Mouse (Mus musculus) kidney, embryonic 16.5 days (tissue): ENCODE data around the gene Sfrp5. TPM values are rescaled to one million over a fixed set of nuclear protein-coding genes. Genes with fewer than 3 reads are reported as not detected.

Experiments
- ATAC-seq: fragments of 200-750 bp; cut with Nextera tagmentation; 2 replicates; pipeline ENCODE4 v1.8.0; 2017; ENCODE audit warnings: moderate TSS enrichment; ENCODE audit not compliant: low FRiP score, low TSS enrichment
- H3K27ac ChIP-seq: fragments of 300-500 bp; sonication (generic); 2 replicates; pipeline ENCODE4 v1.5.1; 2014; ENCODE audit warnings: low read length
- H3K27me3 ChIP-seq: fragments of 300-500 bp; sonication (generic); 2 replicates; pipeline ENCODE4 v1.6.1; 2014; ENCODE audit warnings: low read length, control low read depth, mixed read lengths; ENCODE audit not compliant: insufficient read depth
- H3K36me3 ChIP-seq: fragments of 300-500 bp; sonication (generic); 2 replicates; pipeline ENCODE4 v1.6.1; 2014; ENCODE audit warnings: low read length, control low read depth, mixed read lengths; ENCODE audit not compliant: insufficient read depth
- H3K4me1 ChIP-seq: fragments of 300-500 bp; sonication (generic); 2 replicates; pipeline ENCODE4 v1.6.1; 2014; ENCODE audit warnings: low read length, control low read depth, mixed read lengths; ENCODE audit not compliant: insufficient read depth
- H3K4me2 ChIP-seq: fragments of 300-500 bp; sonication (generic); replicated peaks from 2 replicates; pipeline ENCODE4 v1.6.1; 2014; ENCODE audit warnings: low read depth, low read length
- H3K4me3 ChIP-seq: fragments of 300-500 bp; sonication (generic); 2 replicates; pipeline ENCODE4 v1.5.1; 2014; ENCODE audit warnings: mild to moderate bottlenecking, low read length
- H3K9ac ChIP-seq: fragments of 300-500 bp; sonication (generic); replicated peaks from 2 replicates; pipeline ENCODE4 v1.6.1; 2014; ENCODE audit warnings: low read length
- H3K9me3 ChIP-seq: fragments of 300-500 bp; sonication (generic); 2 replicates; pipeline ENCODE4 v1.6.1; 2016; ENCODE audit warnings: low read length, control low read depth
- WGBS: fragments of 180-500 bp; shearing (Covaris S2); extraction: QIAGEN DNeasy Blood & Tissue Kit; methylation state at CpG from one replicate; pipeline ENCODE4 v1.1.7; 2014; 5-methylcytosine and 5-hydroxymethylcytosine counted together
- polyA plus RNA-seq: library from polyadenylated mRNA; unstranded; fragments of >200 nt; fragmentation: Nextera tagmentation; extraction: Ambion mirVana; gene quantifications from 2 replicates; pipeline ENCODE4 v1.2.1, GENCODE M21; 2015

The Sfrp5 gene
- polyA plus RNA-seq, 1 experiment from 2014 or later, result 0.92 TPM

DNA sequence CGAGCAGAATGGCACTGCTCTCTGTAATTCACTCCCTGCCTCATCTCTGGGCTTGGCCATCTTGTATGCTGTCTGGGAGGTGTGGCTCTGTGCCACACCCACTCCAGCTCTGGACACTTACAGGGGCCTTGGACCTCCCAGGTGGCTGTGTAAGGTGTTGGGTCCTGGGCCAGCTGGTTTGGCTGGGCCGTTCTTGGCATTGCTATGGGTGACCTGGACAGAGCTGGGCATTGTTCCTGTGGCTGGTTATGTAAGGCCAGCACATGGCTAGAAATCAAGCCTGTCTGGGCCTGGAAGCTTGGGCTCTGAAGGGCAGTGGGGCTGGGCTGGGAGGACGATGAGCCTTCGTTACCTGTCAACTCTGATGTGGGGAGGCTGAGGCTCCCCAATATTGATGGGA, 2.3 kb upstream of the Sfrp5 start:
- no peaks in the 10 kb centered on the region for H3K36me3 ChIP-seq
- WGBS, result 73% methylated on average over 4 of the region's 4 CpGs
- no peak overlapping the region for H3K4me2 ChIP-seq
- ATAC-seq, result no peak
- no peak overlapping the region for H3K4me3 ChIP-seq
- peaks cover 51% of the 10 kb centered on the region for H3K27me3 ChIP-seq
- H3K27ac ChIP-seq, result no peak overlapping the region
- no peak overlapping the region for H3K9ac ChIP-seq
- H3K4me1 ChIP-seq, result peaks cover 11% of the 10 kb centered on the region
- H3K9me3 ChIP-seq, result no peaks in the 10 kb centered on the region

DNA sequence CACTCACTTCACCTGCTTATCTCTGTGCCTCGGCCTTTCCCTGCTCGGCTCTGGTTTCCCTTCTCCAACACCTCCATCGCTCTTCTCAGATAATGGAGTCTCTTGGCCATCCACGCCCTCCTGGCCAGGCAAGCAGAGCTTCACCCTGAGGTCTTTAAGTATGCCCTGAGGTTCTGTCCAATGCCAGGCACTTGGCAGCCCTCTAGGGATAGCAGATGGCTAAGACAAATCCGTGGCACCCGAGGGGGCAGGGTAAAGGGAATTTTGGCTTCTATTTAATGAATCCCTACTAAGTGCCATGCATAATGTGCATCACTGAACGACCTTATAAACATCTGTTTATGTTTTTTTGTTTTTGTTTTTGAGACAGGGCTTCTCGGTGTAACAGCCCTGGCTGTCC, 415 bp upstream of the Sfrp5 start:
- WGBS, result 43% methylated on average over 8 of the region's 8 CpGs
- Histone ChIP-seq H3K27ac (no peak overlapping the region), H3K4me3 (peak overlapping the region; percentile 33; the same call in 1 of the 2 replicates), H3K9me3 (no peaks in the 10 kb centered on the region), H3K27me3 (peaks cover 59% of the 10 kb centered on the region), H3K4me2 (peak overlapping the region; percentile 48; the same call in 1 of the 2 replicates), H3K36me3 (no peaks in the 10 kb centered on the region), H3K4me1 (peaks cover 11% of the 10 kb centered on the region), H3K9ac (no peak overlapping the region)
- no peak for ATAC-seq

DNA sequence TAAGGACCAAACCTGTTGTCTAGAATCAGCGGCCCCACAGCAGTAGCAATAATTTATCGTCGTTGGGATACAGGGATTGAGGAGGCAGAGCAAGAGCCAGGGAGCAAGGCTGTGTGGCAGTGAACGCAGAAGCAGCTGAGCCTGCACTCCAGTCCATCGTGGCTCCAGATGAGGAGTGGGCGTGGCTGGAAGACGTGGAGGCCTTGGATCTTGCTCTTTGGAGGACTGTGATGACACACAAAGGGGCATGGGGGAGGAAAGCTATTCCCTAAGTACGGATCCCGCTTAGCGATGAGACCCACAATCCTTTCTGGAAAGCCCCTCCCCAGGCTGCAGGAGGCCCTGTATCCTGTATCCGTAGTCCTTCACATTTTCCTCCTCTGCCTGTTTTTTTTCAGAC, 4.0 kb downstream of the Sfrp5 start:
- Histone ChIP-seq H3K4me3 (no peak overlapping the region), H3K4me2 (no peak overlapping the region), H3K27me3 (peaks cover 45% of the 10 kb centered on the region), H3K27ac (no peak overlapping the region), H3K4me1 (peaks cover 20% of the 10 kb centered on the region), H3K9me3 (no peaks in the 10 kb centered on the region), H3K36me3 (no peaks in the 10 kb centered on the region), H3K9ac (no peak overlapping the region)
- WGBS, result 37% methylated on average over 11 of the region's 11 CpGs
- no peak for ATAC-seq

DNA sequence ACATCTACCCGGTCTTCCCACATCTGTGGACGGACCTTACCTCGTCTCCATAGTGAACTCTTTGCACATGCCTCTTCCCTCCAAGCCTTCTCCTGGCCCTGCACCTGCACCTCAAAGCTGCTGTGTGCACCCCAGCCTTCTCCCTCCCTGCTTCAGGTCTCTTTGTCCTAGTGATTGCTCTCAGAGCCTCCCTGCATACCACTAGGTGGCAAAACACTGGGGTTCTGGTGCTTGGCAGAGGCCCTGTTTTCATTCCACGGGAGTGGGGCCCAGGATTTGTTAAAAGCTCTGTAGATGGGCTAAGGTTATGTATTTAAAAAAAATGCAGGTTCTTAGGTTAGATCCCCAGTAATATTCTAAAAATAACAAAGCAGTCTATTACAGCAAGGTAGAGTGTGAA, 5.0 kb downstream of the Sfrp5 start:
- Histone ChIP-seq H3K27me3 (peaks cover 36% of the 10 kb centered on the region), H3K27ac (no peak overlapping the region), H3K9ac (no peak overlapping the region), H3K9me3 (no peaks in the 10 kb centered on the region), H3K36me3 (0 out of 2 replicates have a peak, but pooled peaks cover 5% of the 10 kb centered on the region), H3K4me2 (no peak overlapping the region), H3K4me1 (peaks cover 17% of the 10 kb centered on the region), H3K4me3 (no peak overlapping the region)
- 73% methylated on average over 4 of the region's 4 CpGs for WGBS
- no peak for ATAC-seq

DNA sequence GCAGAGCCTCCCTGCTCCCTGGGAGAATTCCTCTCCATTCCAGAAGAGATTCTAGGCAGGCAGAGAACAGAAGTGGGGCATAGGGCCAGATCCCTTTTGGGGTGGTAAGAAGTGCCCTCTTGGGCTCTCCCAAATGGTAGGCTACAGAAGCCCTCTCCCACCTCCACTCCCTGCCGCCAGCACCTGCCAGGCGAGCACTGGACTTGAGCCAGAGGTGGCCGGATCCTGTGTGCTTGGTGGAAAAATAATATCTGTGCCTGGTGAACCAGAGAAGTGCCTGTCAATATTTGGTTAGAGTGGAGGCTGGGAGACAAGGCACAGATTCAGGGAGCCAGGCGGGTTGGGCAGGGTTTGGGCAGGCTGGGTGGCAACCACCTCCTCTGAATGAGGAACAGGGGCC, 5.7 kb downstream of the Sfrp5 start:
- 0 out of 2 replicates have a peak, but pooled peaks cover 6% of the 10 kb centered on the region for H3K36me3 ChIP-seq
- WGBS, result 52% methylated on average over 4 of the region's 4 CpGs
- no peak overlapping the region for H3K9ac ChIP-seq
- H3K4me1 ChIP-seq, result peaks cover 11% of the 10 kb centered on the region
- H3K9me3 ChIP-seq, result no peaks in the 10 kb centered on the region
- H3K4me3 ChIP-seq, result no peak overlapping the region
- H3K27me3 ChIP-seq, result peaks cover 29% of the 10 kb centered on the region
- no peak overlapping the region for H3K4me2 ChIP-seq
- peak overlapping the region; percentile 33; the same call in 1 of the 2 replicates for H3K27ac ChIP-seq
- no peak for ATAC-seq

DNA sequence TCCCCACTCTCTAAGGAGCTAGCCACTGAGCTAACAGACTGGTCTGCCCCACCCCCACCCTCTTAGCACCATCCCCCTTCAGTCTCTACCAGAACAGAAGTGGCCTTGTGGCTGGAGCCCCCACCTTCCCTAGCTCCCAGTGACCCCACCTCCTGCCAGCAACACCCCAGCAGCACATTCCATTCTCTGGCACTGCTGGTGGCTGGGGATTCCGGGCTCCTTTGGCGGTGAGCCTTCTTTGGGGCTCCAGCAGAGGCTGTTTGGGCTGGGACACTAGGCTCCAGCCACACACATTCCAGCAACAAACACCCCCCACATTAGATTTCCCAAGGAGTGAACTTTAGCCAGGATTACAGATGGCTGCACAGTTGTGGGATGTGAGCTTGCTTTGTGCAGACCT, 8.7 kb downstream of the Sfrp5 start:
- 0 out of 2 replicates have a peak, but pooled peaks cover 2% of the 10 kb centered on the region for H3K27me3 ChIP-seq
- WGBS, result 70% methylated on average over 2 of the region's 2 CpGs
- ATAC-seq, result no peak
- no peaks in the 10 kb centered on the region for H3K9me3 ChIP-seq
- no peak overlapping the region for H3K4me2 ChIP-seq
- H3K36me3 ChIP-seq, result peaks cover 19% of the 10 kb centered on the region
- peaks cover 9% of the 10 kb centered on the region; the same call in 1 of the 2 replicates for H3K4me1 ChIP-seq
- H3K27ac ChIP-seq, result no peak overlapping the region
- H3K9ac ChIP-seq, result no peak overlapping the region
- no peak overlapping the region for H3K4me3 ChIP-seq

DNA sequence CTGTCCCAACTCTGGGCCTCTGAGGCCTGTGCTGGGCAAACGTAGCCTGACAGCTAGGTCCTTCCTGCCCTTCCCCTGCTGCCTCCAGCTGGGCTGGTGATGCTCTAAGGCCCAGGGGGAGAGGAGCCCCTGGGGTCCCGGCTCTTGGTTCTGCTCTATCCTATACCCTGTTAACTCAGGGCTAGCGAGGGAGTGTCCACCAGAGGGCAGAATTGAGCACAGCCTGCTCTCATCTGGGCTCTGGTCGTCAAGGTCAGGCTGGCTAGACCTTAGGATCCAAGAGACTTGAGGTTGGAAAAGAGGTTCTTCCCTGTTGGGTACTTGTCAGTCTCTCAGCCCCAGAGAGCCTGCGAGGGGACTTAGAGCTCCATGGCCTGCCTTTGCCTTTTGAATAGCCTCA, 11.6 kb downstream of the Sfrp5 start:
- ATAC-seq, result 0 out of 2 replicates have a peak, but pooled peaks have one; percentile 69
- Histone ChIP-seq H3K4me1 (no peaks in the 10 kb centered on the region), H3K36me3 (peaks cover 23% of the 10 kb centered on the region), H3K9me3 (no peaks in the 10 kb centered on the region), H3K4me3 (no peak overlapping the region), H3K9ac (no peak overlapping the region), H3K27ac (no peak overlapping the region), H3K4me2 (no peak overlapping the region), H3K27me3 (no peaks in the 10 kb centered on the region)
- 18% methylated on average over 5 of the region's 5 CpGs for WGBS

DNA sequence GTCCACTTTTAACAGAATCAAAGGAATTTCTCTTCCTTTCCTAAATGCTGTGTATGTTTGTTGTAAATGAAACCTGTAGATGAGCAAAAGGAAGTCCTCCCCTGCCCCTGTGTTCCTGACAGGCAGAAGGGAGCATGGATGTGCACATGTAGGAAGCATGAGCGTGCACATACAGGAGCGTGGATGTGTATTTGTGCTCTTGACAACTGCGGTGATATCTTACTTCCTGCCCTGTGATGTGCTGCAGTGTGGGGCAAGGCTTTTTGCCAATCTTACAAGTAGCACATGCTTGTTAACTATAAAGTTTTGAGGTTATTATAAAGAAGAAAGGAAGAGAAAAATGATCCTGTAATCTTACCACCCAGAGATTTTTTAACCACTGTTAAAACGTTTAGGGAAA, 12.3 kb downstream of the Sfrp5 start:
- ATAC-seq, result no peak
- H3K4me3 ChIP-seq, result no peak overlapping the region

DNA sequence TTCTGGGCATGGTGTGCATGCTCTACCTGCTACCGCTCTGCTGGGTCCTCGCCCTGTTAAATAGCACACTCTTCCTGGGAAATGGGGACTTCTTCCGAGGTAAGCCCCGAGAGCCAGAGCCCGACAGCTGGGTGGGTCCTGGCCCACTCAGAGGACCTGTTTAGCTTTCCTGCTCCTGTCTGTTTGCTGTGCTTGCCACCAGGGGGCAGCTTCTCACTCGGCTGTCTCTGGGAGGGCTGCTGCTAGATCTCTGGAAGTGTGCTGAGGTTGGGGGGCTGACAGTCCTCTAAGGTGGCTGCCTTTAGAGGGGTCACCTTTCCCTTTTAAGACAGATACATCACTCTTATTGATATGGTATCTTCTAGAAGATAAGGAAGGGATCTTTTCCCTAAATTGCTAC, 19.4 kb downstream of the Sfrp5 start:
- Histone ChIP-seq H3K27ac (no peak overlapping the region), H3K4me1 (no peaks in the 10 kb centered on the region), H3K4me3 (no peak overlapping the region), H3K27me3 (no peaks in the 10 kb centered on the region), H3K4me2 (no peak overlapping the region), H3K9me3 (no peaks in the 10 kb centered on the region), H3K9ac (no peak overlapping the region), H3K36me3 (peaks cover 47% of the 10 kb centered on the region)
- WGBS, result 63% methylated on average over 6 of the region's 6 CpGs
- no peak for ATAC-seq

More for the DNA sequence above, 12.3 kb downstream of the Sfrp5 start:
- H3K27me3 ChIP-seq, result no peaks in the 10 kb centered on the region
- no peak overlapping the region for H3K4me2 ChIP-seq
- H3K9ac ChIP-seq, result no peak overlapping the region
- H3K4me1 ChIP-seq, result no peaks in the 10 kb centered on the region
- no peaks in the 10 kb centered on the region for H3K9me3 ChIP-seq
- H3K27ac ChIP-seq, result no peak overlapping the region
- WGBS, result 67% methylated on average over 4 of the region's 4 CpGs
- H3K36me3 ChIP-seq, result peaks cover 23% of the 10 kb centered on the region

DNA sequence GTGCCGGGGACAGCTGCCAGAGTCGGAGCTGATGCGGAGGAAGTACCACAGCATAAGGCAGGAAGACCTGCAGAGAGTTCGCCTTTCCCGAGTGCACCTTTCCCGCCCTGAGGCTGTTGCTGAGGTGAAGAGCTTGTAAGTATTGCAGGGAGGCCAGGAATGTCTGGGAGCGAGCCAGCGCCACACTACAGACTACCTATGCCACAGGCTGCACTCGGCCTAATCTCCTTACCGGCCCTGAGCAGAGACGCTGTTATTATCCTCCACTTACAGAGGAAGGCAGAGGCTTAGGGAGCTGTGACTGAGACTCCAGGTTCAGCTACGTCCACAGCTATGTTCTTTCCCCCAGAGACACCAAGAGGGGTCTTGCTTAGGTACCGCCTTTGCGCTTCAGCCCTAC, 22.7 kb downstream of the Sfrp5 start:
- Histone ChIP-seq H3K27me3 (no peaks in the 10 kb centered on the region), H3K4me1 (no peaks in the 10 kb centered on the region), H3K4me2 (no peak overlapping the region), H3K9ac (no peak overlapping the region), H3K9me3 (no peaks in the 10 kb centered on the region), H3K27ac (no peak overlapping the region), H3K36me3 (peaks cover 43% of the 10 kb centered on the region), H3K4me3 (no peak overlapping the region)
- 87% methylated on average over 14 of the region's 14 CpGs for WGBS
- ATAC-seq, result no peak
